Mouse (Mus musculus) embryonic facial prominence, embryonic 13.5 days (tissue): Measurements from ENCODE around the gene Gm11273. TPM values are rescaled to one million over a fixed set of nuclear protein-coding genes. Genes with fewer than 3 reads are reported as not detected.
A peak's percentile ranks its signal among the peaks of the same experiment; 100 is the strongest.
"Not testable (repeated sequence)": the region's sequence is repeated elsewhere in the genome, so short reads cannot be mapped to it uniquely, and the experiment has no call there.

Experiments used
- ATAC-seq: fragments of 200-750 bp; cut with Nextera tagmentation; 2 replicates; pipeline ENCODE4 v1.8.0; 2017; ENCODE audit warnings: low read depth; ENCODE audit not compliant: insufficient number of reproducible peaks, insufficient read depth, low FRiP score, low TSS enrichment
- H3K27ac ChIP-seq: fragments of 300-500 bp; sonication (generic); 2 replicates; pipeline ENCODE4 v1.5.1; 2015; ENCODE audit warnings: moderate library complexity, mild to moderate bottlenecking, inconsistent platforms
- H3K27me3 ChIP-seq: fragments of 300-500 bp; sonication (generic); 2 replicates; pipeline ENCODE4 v1.6.1; 2015; ENCODE audit warnings: mild to moderate bottlenecking, inconsistent platforms
- H3K36me3 ChIP-seq: fragments of 300-500 bp; sonication (generic); 2 replicates; pipeline ENCODE4 v1.6.1; 2015; ENCODE audit warnings: mild to moderate bottlenecking, inconsistent platforms
- H3K4me1 ChIP-seq: fragments of 300-500 bp; sonication (generic); 2 replicates; pipeline ENCODE4 v1.6.1; 2015; ENCODE audit warnings: inconsistent platforms
- H3K4me2 ChIP-seq: fragments of 300-500 bp; sonication (generic); 2 replicates; pipeline ENCODE4 v1.6.1; 2015; ENCODE audit warnings: moderate library complexity, mild to moderate bottlenecking, inconsistent platforms
- H3K4me3 ChIP-seq: fragments of 300-500 bp; sonication (generic); 2 replicates; pipeline ENCODE4 v1.5.1; 2015; ENCODE audit warnings: mild to moderate bottlenecking, inconsistent platforms
- H3K9ac ChIP-seq: fragments of 300-500 bp; sonication (generic); 2 replicates; pipeline ENCODE4 v1.6.1; 2015; ENCODE audit warnings: mild to moderate bottlenecking, inconsistent platforms
- H3K9me3 ChIP-seq: fragments of 300-500 bp; sonication (generic); 2 replicates; pipeline ENCODE4 v1.6.1; 2016; ENCODE audit warnings: inconsistent platforms
- WGBS: fragments of 180-500 bp; shearing (Covaris S2); methylation state at CpG from one replicate; pipeline ENCODE4 v1.1.7; 2015; ENCODE audit warnings: mixed read lengths; 5-methylcytosine and 5-hydroxymethylcytosine counted together
- polyA plus RNA-seq: library from polyadenylated mRNA; unstranded; fragments of >200 nt; fragmentation: Nextera tagmentation; extraction: Ambion mirVana; gene quantifications from 2 replicates; pipeline ENCODE4 v1.2.1, GENCODE M21; 2015

Gene Gm11273
- polyA plus RNA-seq, result 5.3 and 15.9 TPM in 2 replicates

- H3K27ac ChIP-seq, H3K27me3 ChIP-seq, H3K4me3 ChIP-seq, H3K9me3 ChIP-seq, H3K9ac ChIP-seq, H3K36me3 ChIP-seq, ATAC-seq, H3K4me1 ChIP-seq, H3K4me2 ChIP-seq: not testable (repeated sequence)
- whole genome bisulfite sequencing, result 90% methylated on average over 17 of the region's 17 CpGs
Observed at GRCm38 (mm10) chr13:21501182-21501581, at the start of gene Gm11273. Gene Gm11273 (minus strand): TSS chr13:21501418.

- Histone ChIP-seq H3K4me2 (no peak overlapping the region), H3K4me3 (no peak overlapping the region), H3K9me3 (no peaks in the 10 kb centered on the region), H3K9ac (no peak overlapping the region), H3K36me3 (no peaks in the 10 kb centered on the region), H3K4me1 (no peaks in the 10 kb centered on the region), H3K27me3 (no peaks in the 10 kb centered on the region), H3K27ac (no peak overlapping the region)
- ATAC-seq, result no peak
- whole genome bisulfite sequencing, result 64% methylated on average over 3 of the region's 3 CpGs
Observed at GRCm38 (mm10) chr13:21550416-21551110, 49.3 kb upstream of the Gm11273 start.

- 83% methylated on average over 3 of the region's 3 CpGs for WGBS
- H3K4me2 ChIP-seq, result no peak overlapping the region
- H3K27me3 ChIP-seq, result no peaks in the 10 kb centered on the region
- no peaks in the 10 kb centered on the region for H3K4me1 ChIP-seq
- ATAC-seq, result no peak
- H3K9ac ChIP-seq, result no peak overlapping the region
- H3K27ac ChIP-seq, result no peak overlapping the region
- H3K36me3 ChIP-seq, result no peaks in the 10 kb centered on the region
- H3K4me3 ChIP-seq, result no peak overlapping the region
- H3K9me3 ChIP-seq, result no peaks in the 10 kb centered on the region
Observed at GRCm38 (mm10) chr13:21549487-21549886, 48.3 kb upstream of the Gm11273 start.

GRCm38 (mm10) chr13:21542708-21543107 lies 41.5 kb upstream of the Gm11273 start, which contains the start of gene Olfr1366:
Gene Olfr1366 (minus strand): TSS chr13:21542808.
- H3K27me3 ChIP-seq, result no peaks in the 10 kb centered on the region
- WGBS, result 63% methylated on average over 1 of the region's 1 CpGs
- no peaks in the 10 kb centered on the region for H3K4me1 ChIP-seq
- no peak for ATAC-seq
- H3K9ac ChIP-seq, result no peak within 1 kb of the TSS
- H3K9me3 ChIP-seq, result no peaks in the 10 kb centered on the region
- H3K4me2 ChIP-seq, result no peak within 1 kb of the TSS
- H3K27ac ChIP-seq, result no peak within 1 kb of the TSS
- no peaks in the 10 kb centered on the region for H3K36me3 ChIP-seq
- no peak within 1 kb of the TSS for H3K4me3 ChIP-seq

GRCm38 (mm10) chr13:21530781-21531201 lies 29.6 kb upstream of the Gm11273 start, which contains the start of gene Zkscan8:
Gene Zkscan8 (minus strand): TSS chr13:21531120.
- no peaks in the 10 kb centered on the region for H3K9me3 ChIP-seq
- H3K4me2 ChIP-seq, result peak within 1 kb of the TSS; percentile 72
- peak within 1 kb of the TSS; percentile 97 for H3K27ac ChIP-seq
- peak within 1 kb of the TSS; percentile 83 for H3K4me3 ChIP-seq
- H3K4me1 ChIP-seq, result 0 out of 2 replicates have a peak, but pooled peaks cover 6% of the 10 kb centered on the region
- peak; percentile 87; the same call in 1 of the 2 replicates for ATAC-seq
- H3K9ac ChIP-seq, result peak within 1 kb of the TSS; percentile 98
- H3K36me3 ChIP-seq, result peaks cover 10% of the 10 kb centered on the region
- WGBS, result under 1% methylated on average over 39 of the region's 39 CpGs
- no peaks in the 10 kb centered on the region; the same call in 1 of the 2 replicates for H3K27me3 ChIP-seq

GRCm38 (mm10) chr13:21530136-21530535 lies 28.9 kb upstream of the Gm11273 start:
- Histone ChIP-seq H3K4me3 (peak overlapping the region; percentile 83), H3K36me3 (peaks cover 15% of the 10 kb centered on the region), H3K9me3 (no peaks in the 10 kb centered on the region), H3K27me3 (no peaks in the 10 kb centered on the region; the same call in 1 of the 2 replicates), H3K4me1 (0 out of 2 replicates have a peak, but pooled peaks cover 6% of the 10 kb centered on the region), H3K27ac (no peak overlapping the region), H3K4me2 (peak overlapping the region; percentile 72), H3K9ac (0 out of 2 replicates have a peak overlapping the region, but pooled peaks have one; percentile 27)
- 49% methylated on average over 7 of the region's 7 CpGs for WGBS
- ATAC-seq, result no peak

GRCm38 (mm10) chr13:21506221-21506649 lies 5.0 kb upstream of the Gm11273 start:
- Histone ChIP-seq H3K9ac (peak overlapping the region; percentile 74), H3K36me3 (no peaks in the 10 kb centered on the region), H3K9me3 (no peaks in the 10 kb centered on the region), H3K4me3 (peak overlapping the region; percentile 60), H3K4me2 (peak overlapping the region; percentile 59), H3K4me1 (0 out of 2 replicates have a peak, but pooled peaks cover 3% of the 10 kb centered on the region), H3K27ac (peak overlapping the region; percentile 91), H3K27me3 (no peaks in the 10 kb centered on the region)
- ATAC-seq, result peak; percentile 98
- WGBS, result under 1% methylated on average over 21 of the region's 21 CpGs

- H3K27ac ChIP-seq, result no peak overlapping the region
- H3K9me3 ChIP-seq, result no peaks in the 10 kb centered on the region
- no peak overlapping the region for H3K9ac ChIP-seq
- no peak overlapping the region for H3K4me3 ChIP-seq
- 86% methylated on average over 5 of the region's 5 CpGs for WGBS
- no peaks in the 10 kb centered on the region for H3K36me3 ChIP-seq
- H3K4me2 ChIP-seq, result no peak overlapping the region
- no peaks in the 10 kb centered on the region for H3K27me3 ChIP-seq
- H3K4me1 ChIP-seq, result 0 out of 2 replicates have a peak, but pooled peaks cover 3% of the 10 kb centered on the region
- ATAC-seq, result no peak
Observed at GRCm38 (mm10) chr13:21502296-21502695, 1.1 kb upstream of the Gm11273 start.

GRCm38 (mm10) chr13:21495080-21495479 lies 6.1 kb downstream of the Gm11273 start, which contains the start of gene AK157302:
Gene AK157302 (plus strand): TSS chr13:21495223.
- no peak for ATAC-seq
- Histone ChIP-seq H3K27me3 (no peaks in the 10 kb centered on the region), H3K4me2 (no peak within 1 kb of the TSS), H3K9ac (no peak within 1 kb of the TSS), H3K4me3 (no peak within 1 kb of the TSS), H3K4me1 (no peaks in the 10 kb centered on the region), H3K27ac (no peak within 1 kb of the TSS), H3K9me3 (no peaks in the 10 kb centered on the region), H3K36me3 (no peaks in the 10 kb centered on the region)
- 94% methylated on average over 21 of the region's 21 CpGs for WGBS

GRCm38 (mm10) chr13:21492847-21493246 lies 8.4 kb downstream of the Gm11273 start:
- WGBS, result 86% methylated on average over 5 of the region's 5 CpGs
- no peak overlapping the region for H3K9ac ChIP-seq

GRCm38 (mm10) chr13:21486881-21487280 lies 14.3 kb downstream of the Gm11273 start:
- Histone ChIP-seq H3K4me2 (no peak overlapping the region), H3K27ac (no peak overlapping the region), H3K4me3 (no peak overlapping the region), H3K4me1 (no peaks in the 10 kb centered on the region), H3K27me3 (no peaks in the 10 kb centered on the region), H3K9me3 (no peaks in the 10 kb centered on the region), H3K36me3 (peaks cover 19% of the 10 kb centered on the region), H3K9ac (no peak overlapping the region)
- no peak for ATAC-seq
- WGBS, result 83% methylated on average over 1 of the region's 1 CpGs

More at GRCm38 (mm10) chr13:21492847-21493246, 8.4 kb downstream of the Gm11273 start:
- H3K27ac ChIP-seq, result no peak overlapping the region
- no peaks in the 10 kb centered on the region for H3K36me3 ChIP-seq
- no peaks in the 10 kb centered on the region for H3K27me3 ChIP-seq
- H3K4me1 ChIP-seq, result no peaks in the 10 kb centered on the region
- H3K4me3 ChIP-seq, result no peak overlapping the region
- no peaks in the 10 kb centered on the region for H3K9me3 ChIP-seq
- H3K4me2 ChIP-seq, result no peak overlapping the region
- ATAC-seq, result no peak
